Mouse (Mus musculus): ENCODE measurements around the gene Itfg2.

- TF ChIP-seq CTCF (IDR thresholded peaks at IDR 0.05; ENCODE audit: borderline replicate concordance, insufficient read depth, low read depth, low read length) (no peak), POLR2A (IDR thresholded peaks at IDR 0.05; ENCODE audit: borderline replicate concordance, insufficient read depth, low read length) (no peak)
Measured at GRCm38 (mm10) chr6:128433566-128433965, 8.8 kb upstream of the Itfg2 start.

All from cerebellum, adult 2 months (tissue).